Mouse (Mus musculus): Measurements from ENCODE around the gene 1700024P04Rik. TPM values are rescaled to one million over a fixed set of nuclear protein-coding genes. Genes with fewer than 3 reads are reported as not detected.
"Not testable (repeated sequence)": the region's sequence is repeated elsewhere in the genome, so short reads cannot be mapped to it uniquely, and the experiment has no call there.

The 1700024P04Rik gene
- polyA plus RNA-seq, 1 experiment from 2014 or later: not detected

GRCm38 (mm10) chr13:98977070-98977785, 7.1 kb downstream of the 1700024P04Rik start:
- no peak overlapping the region for H3K4me2 ChIP-seq (ENCODE audit: low read length)
- ATAC-seq (ENCODE audit: insufficient number of reproducible peaks, insufficient read depth, low FRiP score, low read depth): no peak
- no peaks in the 10 kb centered on the region for H3K27me3 ChIP-seq (ENCODE audit: control insufficient read depth, insufficient read depth, low read length)
- no peaks in the 10 kb centered on the region for H3K36me3 ChIP-seq (ENCODE audit: control insufficient read depth, insufficient read depth, low read length)
- no peak overlapping the region for H3K27ac ChIP-seq (replicated peaks in 1 of 2; ENCODE audit: control insufficient read depth in 1 of 2, insufficient read depth in 1 of 2, low read depth in 2 of 2, low read length in 2 of 2)
- no peaks in the 10 kb centered on the region for H3K9me3 ChIP-seq (ENCODE audit: control insufficient read depth, low read length)
- H3K9ac ChIP-seq (ENCODE audit: low read length): no peak overlapping the region
- no peak overlapping the region for H3K4me3 ChIP-seq (ENCODE audit: control insufficient read depth in 1 of 2, insufficient read depth in 1 of 2, low read depth in 1 of 2, low read length in 2 of 2)
- 77% methylated on average over 4 of the region's 4 CpGs for WGBS
- no peaks in the 10 kb centered on the region for H3K4me1 ChIP-seq (ENCODE audit: control insufficient read depth in 2 of 2, insufficient read depth in 2 of 2, low read length in 2 of 2)

- not testable (repeated sequence) for H3K4me1 ChIP-seq (ENCODE audit: control insufficient read depth in 2 of 2, insufficient read depth in 2 of 2, low read length in 2 of 2); H3K27me3 ChIP-seq (ENCODE audit: control insufficient read depth, insufficient read depth, low read length); H3K36me3 ChIP-seq (ENCODE audit: control insufficient read depth, insufficient read depth, low read length); H3K4me3 ChIP-seq (ENCODE audit: control insufficient read depth in 1 of 2, insufficient read depth in 1 of 2, low read depth in 1 of 2, low read length in 2 of 2); H3K9me3 ChIP-seq (ENCODE audit: control insufficient read depth, low read length); H3K27ac ChIP-seq (replicated peaks in 1 of 2; ENCODE audit: control insufficient read depth in 1 of 2, insufficient read depth in 1 of 2, low read depth in 2 of 2, low read length in 2 of 2); H3K9ac ChIP-seq (ENCODE audit: low read length); H3K4me2 ChIP-seq (ENCODE audit: low read length); ATAC-seq (ENCODE audit: insufficient number of reproducible peaks, insufficient read depth, low FRiP score, low read depth)
- 63% methylated on average over 3 of the region's 3 CpGs for WGBS
These were observed 8.3 kb downstream of the 1700024P04Rik start for GRCm38 (mm10) chr13:98976022-98976421.

GRCm38 (mm10) chr13:98972090-98972489, 12.3 kb downstream of the 1700024P04Rik start:
- Histone ChIP-seq H3K36me3 (ENCODE audit: control insufficient read depth, insufficient read depth, low read length) (no peaks in the 10 kb centered on the region), H3K4me1 (ENCODE audit: control insufficient read depth in 2 of 2, insufficient read depth in 2 of 2, low read length in 2 of 2) (peaks cover 6 to 9% of the 10 kb centered on the region in 2 experiments; a peak in 3 of 4 replicates), H3K9me3 (ENCODE audit: control insufficient read depth, low read length) (no peaks in the 10 kb centered on the region), H3K4me2 (ENCODE audit: low read length) (no peak overlapping the region), H3K9ac (ENCODE audit: low read length) (no peak overlapping the region), H3K27me3 (ENCODE audit: control insufficient read depth, insufficient read depth, low read length) (no peaks in the 10 kb centered on the region), H3K27ac (replicated peaks in 1 of 2; ENCODE audit: control insufficient read depth in 1 of 2, insufficient read depth in 1 of 2, low read depth in 2 of 2, low read length in 2 of 2) (no peak overlapping the region), H3K4me3 (ENCODE audit: control insufficient read depth in 1 of 2, insufficient read depth in 1 of 2, low read depth in 1 of 2, low read length in 2 of 2) (no peak overlapping the region)
- WGBS: 65% methylated on average over 3 of the region's 3 CpGs
- no peak for ATAC-seq (ENCODE audit: insufficient number of reproducible peaks, insufficient read depth, low FRiP score, low read depth)

- Histone ChIP-seq H3K27me3 (ENCODE audit: control insufficient read depth, insufficient read depth, low read length) (no peaks in the 10 kb centered on the region), H3K36me3 (ENCODE audit: control insufficient read depth, insufficient read depth, low read length) (no peaks in the 10 kb centered on the region), H3K4me3 (ENCODE audit: control insufficient read depth in 1 of 2, insufficient read depth in 1 of 2, low read depth in 1 of 2, low read length in 2 of 2) (no peak overlapping the region), H3K9me3 (ENCODE audit: control insufficient read depth, low read length) (no peaks in the 10 kb centered on the region), H3K4me2 (ENCODE audit: low read length) (no peak overlapping the region), H3K4me1 (ENCODE audit: control insufficient read depth in 2 of 2, insufficient read depth in 2 of 2, low read length in 2 of 2) (peaks cover 6 to 9% of the 10 kb centered on the region in 2 experiments; a peak in 3 of 4 replicates), H3K27ac (replicated peaks in 1 of 2; ENCODE audit: control insufficient read depth in 1 of 2, insufficient read depth in 1 of 2, low read depth in 2 of 2, low read length in 2 of 2) (no peak overlapping the region), H3K9ac (ENCODE audit: low read length) (no peak overlapping the region)
- WGBS: 52% methylated on average over 5 of the region's 5 CpGs
- ATAC-seq (ENCODE audit: insufficient number of reproducible peaks, insufficient read depth, low FRiP score, low read depth): no peak
These were observed 12.7 kb downstream of the 1700024P04Rik start for GRCm38 (mm10) chr13:98971641-98972040.

GRCm38 (mm10) chr13:98968517-98968916, 15.8 kb downstream of the 1700024P04Rik start:
- Histone ChIP-seq H3K27me3 (ENCODE audit: control insufficient read depth, insufficient read depth, low read length) (no peaks in the 10 kb centered on the region), H3K4me1 (ENCODE audit: control insufficient read depth in 2 of 2, insufficient read depth in 2 of 2, low read length in 2 of 2) (peaks cover 6 to 9% of the 10 kb centered on the region in 2 experiments; a peak in 3 of 4 replicates), H3K27ac (replicated peaks in 1 of 2; ENCODE audit: control insufficient read depth in 1 of 2, insufficient read depth in 1 of 2, low read depth in 2 of 2, low read length in 2 of 2) (peak overlapping the region in 1 of 2 experiments; percentile 52; a peak in 2 of 4 replicates), H3K4me2 (ENCODE audit: low read length) (no peak overlapping the region), H3K9me3 (ENCODE audit: control insufficient read depth, low read length) (no peaks in the 10 kb centered on the region), H3K36me3 (ENCODE audit: control insufficient read depth, insufficient read depth, low read length) (no peaks in the 10 kb centered on the region), H3K4me3 (ENCODE audit: control insufficient read depth in 1 of 2, insufficient read depth in 1 of 2, low read depth in 1 of 2, low read length in 2 of 2) (no peak overlapping the region), H3K9ac (ENCODE audit: low read length) (no peak overlapping the region)
- no peak for ATAC-seq (ENCODE audit: insufficient number of reproducible peaks, insufficient read depth, low FRiP score, low read depth)
- 55% methylated on average over 4 of the region's 4 CpGs for WGBS

GRCm38 (mm10) chr13:98967942-98968341, 16.4 kb downstream of the 1700024P04Rik start:
- Histone ChIP-seq H3K36me3 (ENCODE audit: control insufficient read depth, insufficient read depth, low read length) (no peaks in the 10 kb centered on the region), H3K4me1 (ENCODE audit: control insufficient read depth in 2 of 2, insufficient read depth in 2 of 2, low read length in 2 of 2) (peaks cover 6 to 9% of the 10 kb centered on the region in 2 experiments; a peak in 3 of 4 replicates), H3K9me3 (ENCODE audit: control insufficient read depth, low read length) (no peaks in the 10 kb centered on the region), H3K4me3 (ENCODE audit: control insufficient read depth in 1 of 2, insufficient read depth in 1 of 2, low read depth in 1 of 2, low read length in 2 of 2) (no peak overlapping the region), H3K4me2 (ENCODE audit: low read length) (no peak overlapping the region), H3K9ac (ENCODE audit: low read length) (no peak overlapping the region), H3K27me3 (ENCODE audit: control insufficient read depth, insufficient read depth, low read length) (no peaks in the 10 kb centered on the region), H3K27ac (replicated peaks in 1 of 2; ENCODE audit: control insufficient read depth in 1 of 2, insufficient read depth in 1 of 2, low read depth in 2 of 2, low read length in 2 of 2) (peak overlapping the region in 1 of 2 experiments; percentile 52; a peak in 2 of 4 replicates)
- 62% methylated on average over 6 of the region's 6 CpGs for WGBS
- ATAC-seq (ENCODE audit: insufficient number of reproducible peaks, insufficient read depth, low FRiP score, low read depth): no peak

- H3K9me3 ChIP-seq (ENCODE audit: control insufficient read depth, low read length): no peaks in the 10 kb centered on the region
- H3K4me3 ChIP-seq (ENCODE audit: control insufficient read depth in 1 of 2, insufficient read depth in 1 of 2, low read depth in 1 of 2, low read length in 2 of 2): no peak overlapping the region
- H3K4me2 ChIP-seq (ENCODE audit: low read length): no peak overlapping the region
- H3K9ac ChIP-seq (ENCODE audit: low read length): no peak overlapping the region
- no peak overlapping the region for H3K27ac ChIP-seq (replicated peaks in 1 of 2; ENCODE audit: control insufficient read depth in 1 of 2, insufficient read depth in 1 of 2, low read depth in 2 of 2, low read length in 2 of 2)
- no peak for ATAC-seq (ENCODE audit: insufficient number of reproducible peaks, insufficient read depth, low FRiP score, low read depth)
- H3K4me1 ChIP-seq (ENCODE audit: control insufficient read depth in 2 of 2, insufficient read depth in 2 of 2, low read length in 2 of 2): peaks cover 2 to 9% of the 10 kb centered on the region in 2 experiments; a peak in 3 of 4 replicates
- no peaks in the 10 kb centered on the region for H3K36me3 ChIP-seq (ENCODE audit: control insufficient read depth, insufficient read depth, low read length)
- WGBS: 83% methylated on average over 5 of the region's 5 CpGs
- H3K27me3 ChIP-seq (ENCODE audit: control insufficient read depth, insufficient read depth, low read length): no peaks in the 10 kb centered on the region
These were observed 17.8 kb downstream of the 1700024P04Rik start for GRCm38 (mm10) chr13:98966583-98966982.

Data from heart, embryonic 14.5 days (tissue).